Mouse (Mus musculus) ES-Bruce4 (cell line): ENCODE measurements around the gene Mcf2.

Source experiments
- CTCF ChIP-seq: IDR thresholded peaks from one replicate; pipeline ENCODE4 v1.8.1; 2011; ENCODE audit warnings: low read depth, low read length
- EP300 ChIP-seq: IDR thresholded peaks from 2 replicates; pipeline ENCODE4 v1.6.1; 2011; ENCODE audit warnings: low read depth, low read length; ENCODE audit not compliant: insufficient read depth
- POLR2A ChIP-seq: IDR thresholded peaks from one replicate; pipeline ENCODE4 v1.8.1; 2011; ENCODE audit warnings: low read length; ENCODE audit not compliant: insufficient read depth

- no peak for TF ChIP-seq CTCF
- TF ChIP-seq POLR2A: no peak
- no peak for TF ChIP-seq EP300
These were observed 124.1 kb downstream of the Mcf2 start for GRCm38 (mm10) chrX:60054745-60055144.
